Mouse (Mus musculus) T-cell, adult 2 months (primary cell): Measurements from ENCODE around the gene Fndc8.
"Not testable (repeated sequence)": the region's sequence is repeated elsewhere in the genome, so short reads cannot be mapped to it uniquely, and the experiment has no call there.

ENCODE experiments used
- DNase-seq: peaks from one replicate; pipeline ENCODE4 v3.0.0; 2022; ENCODE audit warnings: low spot score

The Fndc8 gene

GRCm38 (mm10) chr11:82910679-82911389, 18.9 kb downstream of the Fndc8 start:
- no peak for DNase-seq

- DNase-seq: peak; percentile 69
These were observed 22.9 kb downstream of the Fndc8 start for GRCm38 (mm10) chr11:82914711-82915352.

GRCm38 (mm10) chr11:82920768-82921167, 28.8 kb downstream of the Fndc8 start:
- no peak for DNase-seq

GRCm38 (mm10) chr11:82921691-82922090, 29.8 kb downstream of the Fndc8 start:
- no peak for DNase-seq

GRCm38 (mm10) chr11:82923910-82924309, 32.0 kb downstream of the Fndc8 start:
- not testable (repeated sequence) for DNase-seq

GRCm38 (mm10) chr11:82928897-82929632, 37.1 kb downstream of the Fndc8 start:
- DNase-seq: no peak

- no peak for DNase-seq
These were observed 37.7 kb downstream of the Fndc8 start for GRCm38 (mm10) chr11:82929633-82929950.

GRCm38 (mm10) chr11:82930391-82930955, 38.5 kb downstream of the Fndc8 start:
- DNase-seq: not testable (repeated sequence)

- not testable (repeated sequence) for DNase-seq
These were observed 39.2 kb downstream of the Fndc8 start for GRCm38 (mm10) chr11:82931161-82931560.

- not testable (repeated sequence) for DNase-seq
These were observed 39.9 kb downstream of the Fndc8 start for GRCm38 (mm10) chr11:82931671-82932450.

- no peak for DNase-seq
These were observed 41.3 kb downstream of the Fndc8 start for GRCm38 (mm10) chr11:82933186-82933585.

GRCm38 (mm10) chr11:82943336-82943735, 51.4 kb downstream of the Fndc8 start:
- DNase-seq: no peak

- DNase-seq: no peak
These were observed 53.7 kb downstream of the Fndc8 start for GRCm38 (mm10) chr11:82945636-82946035.

- peak; percentile 85 for DNase-seq
These were observed 55.5 kb downstream of the Fndc8 start for GRCm38 (mm10) chr11:82947457-82947856.

- DNase-seq: no peak
These were observed 57.1 kb downstream of the Fndc8 start for GRCm38 (mm10) chr11:82949036-82949435.
